Mouse (Mus musculus): ENCODE measurements around the gene Plekha1. TPM values are rescaled to one million over a fixed set of nuclear protein-coding genes. Genes with fewer than 3 reads are reported as not detected.

Plekha1 gene
- 10 to 100 TPM; 23.5 to 45.4 (median 33.9) TPM for total RNA-seq (2022)

GRCm38 (mm10) chr7:130865613-130866591 lies at the start of gene Plekha1:
Gene Plekha1, plus strand, starts transcription at chr7:130865756.
- DNase-seq, result peak; percentile 98

GRCm38 (mm10) chr7:130816243-130816642 lies 49.3 kb upstream of the Plekha1 start:
- DNase-seq, result no peak

- DNase-seq, result no peak
These were observed 46.7 kb upstream of the Plekha1 start for GRCm38 (mm10) chr7:130818813-130819212.

GRCm38 (mm10) chr7:130819624-130820023 lies 45.9 kb upstream of the Plekha1 start:
- no peak for DNase-seq

- no peak for DNase-seq
These were observed 41.6 kb upstream of the Plekha1 start for GRCm38 (mm10) chr7:130823992-130824391.

GRCm38 (mm10) chr7:130826343-130826742 lies 39.2 kb upstream of the Plekha1 start:
- no peak for DNase-seq

GRCm38 (mm10) chr7:130827431-130827830 lies 38.1 kb upstream of the Plekha1 start:
- no peak for DNase-seq

GRCm38 (mm10) chr7:130827844-130828403 lies 37.6 kb upstream of the Plekha1 start:
- DNase-seq, result no peak

- no peak for DNase-seq
These were observed 37.1 kb upstream of the Plekha1 start for GRCm38 (mm10) chr7:130828475-130828874.

- DNase-seq, result no peak
These were observed 34.0 kb upstream of the Plekha1 start for GRCm38 (mm10) chr7:130831586-130831985.

- DNase-seq, result no peak
These were observed 31.3 kb upstream of the Plekha1 start for GRCm38 (mm10) chr7:130834299-130834698.

GRCm38 (mm10) chr7:130834958-130835861 lies 30.3 kb upstream of the Plekha1 start:
- peak; percentile 67 for DNase-seq

- no peak for DNase-seq
These were observed 29.5 kb upstream of the Plekha1 start for GRCm38 (mm10) chr7:130836066-130836465.

GRCm38 (mm10) chr7:130837941-130838657 lies 27.5 kb upstream of the Plekha1 start:
- no peak for DNase-seq

- DNase-seq, result no peak
These were observed 26.9 kb upstream of the Plekha1 start for GRCm38 (mm10) chr7:130838658-130839025.

- DNase-seq, result no peak
These were observed 26.0 kb upstream of the Plekha1 start for GRCm38 (mm10) chr7:130839380-130840100.

- DNase-seq, result no peak
These were observed 18.3 kb upstream of the Plekha1 start for GRCm38 (mm10) chr7:130847164-130847718.

GRCm38 (mm10) chr7:130854684-130855292 lies 10.8 kb upstream of the Plekha1 start:
- no peak for DNase-seq

GRCm38 (mm10) chr7:130855681-130856080 lies 9.9 kb upstream of the Plekha1 start:
- no peak for DNase-seq

- DNase-seq, result no peak
These were observed 7.6 kb upstream of the Plekha1 start for GRCm38 (mm10) chr7:130857973-130858372.

All from adrenal gland, adult 8-10 months (tissue).